Mouse (Mus musculus) C2C12 (cell line): ENCODE measurements around the gene Ybx1.

Source experiments
- CTCF ChIP-seq: IDR thresholded peaks from one replicate; pipeline ENCODE4 v1.5.1; 2011; ENCODE audit not compliant: control insufficient read depth, insufficient read depth, insufficient read length
- MAX ChIP-seq: IDR thresholded peaks from one replicate; pipeline ENCODE4 v1.6.1; 2011; ENCODE audit warnings: mild to moderate bottlenecking, control low read depth
- MYOG ChIP-seq: IDR thresholded peaks from one replicate; pipeline ENCODE4 v1.6.1; 2011; ENCODE audit not compliant: control insufficient read depth, insufficient read length; ENCODE audit errors: extremely low read depth

DNA sequence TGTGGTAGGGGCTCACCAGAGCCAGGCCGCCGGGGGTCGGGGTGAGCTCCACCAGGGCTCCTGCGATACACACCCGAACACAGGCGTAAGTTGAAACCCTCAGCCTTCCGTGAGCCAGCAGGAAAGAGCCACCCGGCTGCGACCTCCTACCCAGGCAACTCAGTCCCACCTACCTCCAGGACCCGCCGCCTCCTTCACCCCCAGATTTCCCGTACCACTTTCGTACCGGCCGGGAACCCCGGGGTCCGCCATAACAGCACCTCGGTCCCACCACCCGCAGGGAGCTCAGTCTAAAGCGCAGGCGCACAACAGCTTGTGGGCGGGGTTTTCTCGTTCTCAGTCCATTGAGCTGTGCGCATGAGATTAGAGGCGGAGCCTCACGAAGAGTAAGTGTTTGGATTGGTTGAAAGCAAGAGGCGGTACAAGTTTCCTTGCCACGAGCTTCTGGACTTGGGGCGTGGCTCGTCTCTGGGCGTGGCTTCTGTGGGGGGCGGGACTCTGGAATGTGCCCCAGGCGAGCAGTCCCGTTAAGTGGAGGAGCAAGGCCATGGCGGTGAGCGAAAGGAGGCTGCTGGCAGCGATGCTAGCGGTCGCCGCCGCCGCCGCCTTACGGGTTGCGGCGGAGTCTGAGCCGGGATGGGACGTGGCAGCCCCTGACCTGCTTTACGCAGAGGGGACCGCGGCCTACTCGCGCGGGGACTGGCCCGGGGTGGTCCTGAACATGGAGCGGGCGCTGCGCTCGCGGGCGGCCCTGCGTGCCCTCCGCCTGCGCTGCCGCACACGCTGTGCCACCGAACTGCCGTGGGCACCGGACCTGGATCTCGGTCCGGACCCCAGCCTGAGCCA is 61.8 kb downstream of the Ybx1 start, which contains the start of the genes AU022252 and P3h1:
- TF ChIP-seq MYOG (no peak), CTCF (no peak), MAX (no peak)
